In the genomic region with DNA sequence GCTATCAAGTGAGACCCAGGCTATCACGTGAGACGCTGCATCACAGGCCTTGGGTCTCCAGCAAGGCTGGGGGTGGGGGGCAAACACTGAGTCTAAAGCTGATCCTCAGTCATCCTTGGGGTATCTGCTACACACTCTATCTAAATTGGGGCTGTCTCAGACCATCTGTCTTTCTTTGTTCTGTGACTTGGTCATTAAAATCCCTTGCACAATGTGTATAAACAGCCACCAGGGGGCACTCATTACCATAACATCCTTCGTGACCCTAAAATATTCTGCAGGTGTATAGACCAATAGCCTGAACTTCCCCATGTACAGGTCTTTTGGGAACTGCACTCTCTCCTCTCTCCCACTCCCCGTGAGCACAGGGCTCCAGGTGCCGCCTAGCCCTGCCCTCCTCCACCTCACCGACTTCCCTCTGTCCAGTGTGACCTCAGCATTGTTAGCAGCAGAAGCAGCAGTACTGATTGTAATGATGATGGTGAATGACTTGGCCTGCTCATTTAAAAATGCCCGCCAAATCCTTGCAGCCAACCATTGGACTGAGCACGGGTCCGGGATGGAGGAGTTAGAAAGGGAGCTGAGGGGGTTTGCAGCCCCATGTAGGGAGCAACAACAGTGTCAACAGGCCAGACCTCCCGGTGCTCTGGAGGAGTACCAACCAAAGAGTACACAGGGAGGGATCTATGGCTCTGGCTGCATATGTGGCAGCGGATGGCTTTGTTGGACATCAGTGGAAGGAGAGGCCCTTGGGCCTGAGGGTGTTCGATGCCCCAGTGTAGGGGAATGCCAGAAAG, we compare ENCODE assay signal across 10 mouse cellular contexts. TPM values are rescaled to one million over a fixed set of nuclear protein-coding genes. Genes with fewer than 3 reads are reported as not detected.
A peak's percentile ranks its signal among the peaks of the same experiment; 100 is the strongest.
DNase-seq lines count a peak whose midpoint lies in the region; ATAC-seq lines count a peak whose summit lies in the region.
"Had no signal": no experiment of that assay in that cellular context is flagged by ENCODE, and none has a peak within 500 bp of the region (broad histone marks: within the 10 kb centered on the region; RNA-seq: fewer than 3 reads in every experiment).

No protein-coding gene starts in this region.

- DNase-seq in cerebellum, adult 11-12 months, result no peak
- DNase-seq in cerebellum, postnatal 10 days, result peak; percentile 82 to 89
- peak; percentile 46 to 69 for DNase-seq in frontal cortex, postnatal 36 days (ENCODE audit: low spot score in 2 of 2)
- DNase-seq in layer of hippocampus, postnatal 36 days, result peak; percentile 52 to 54
- peak; percentile 40 for DNase-seq in right cerebral cortex, postnatal 25 days

- 44% methylated on average over 12 of the region's 12 CpGs for WGBS in hindbrain, embryonic 16.5 days

- H3K4me2 ChIP-seq in hindbrain, embryonic 16.5 days (ENCODE audit: low read length), result peak overlapping the region; percentile 10

- no peak overlapping the region for H3K27ac ChIP-seq in hindbrain, embryonic 16.5 days (ENCODE audit: low read depth, low read length)

- no peak overlapping the region for H3K9ac ChIP-seq in hindbrain, embryonic 16.5 days (ENCODE audit: low read depth, low read length)

- H3K4me3 ChIP-seq in hindbrain, embryonic 16.5 days (ENCODE audit: low read length), result no peak overlapping the region
- peak overlapping the region; percentile 84 for H3K4me3 ChIP-seq in megakaryocyte, embryonic 14.5 days (replicated peaks)

- H3K4me1 ChIP-seq in hindbrain, embryonic 16.5 days (ENCODE audit: control insufficient read depth, insufficient read depth, low read depth, low read length), result no peaks in the 10 kb centered on the region
- H3K4me1 ChIP-seq in megakaryocyte, embryonic 14.5 days, result peaks cover 47% of the 10 kb centered on the region

- no peaks in the 10 kb centered on the region for H3K9me3 ChIP-seq in hindbrain, embryonic 16.5 days (ENCODE audit: control insufficient read depth, low read length)
- no peaks in the 10 kb centered on the region for H3K9me3 ChIP-seq in megakaryocyte, embryonic 14.5 days

- peak; percentile 53 for ATAC-seq in cerebellum, adult (ENCODE audit: insufficient number of reproducible peaks, low FRiP score, low TSS enrichment)
- peak; percentile 66; the same call in 1 of the 2 replicates for ATAC-seq in hindbrain, embryonic 16.5 days

- H3K27me3 ChIP-seq in hindbrain, embryonic 16.5 days (replicated peaks; ENCODE audit: control insufficient read depth, insufficient read depth, low read length), result no peaks in the 10 kb centered on the region
- H3K27me3 ChIP-seq in megakaryocyte, embryonic 14.5 days (replicated peaks), result no peaks in the 10 kb centered on the region

- H3K36me3 ChIP-seq in hindbrain, embryonic 16.5 days (ENCODE audit: control insufficient read depth, insufficient read depth, low read length), result no peaks in the 10 kb centered on the region
- no peaks in the 10 kb centered on the region for H3K36me3 ChIP-seq in megakaryocyte, embryonic 14.5 days (replicated peaks; ENCODE audit: low read length)
- H3K36me3 ChIP-seq: G1E had no signal

RNA-seq across cellular contexts. Expression of a gene that starts 28.1 kb away (rescaled TPM):
- not detected in 2 replicates for polyA plus RNA-seq in hindbrain, embryonic 16.5 days (2015; fragmentation: Nextera tagmentation; extraction: Ambion mirVana)
- not detected for total RNA-seq in layer of hippocampus, postnatal 36 days (2021)
- not detected in 2 replicates for polyA plus RNA-seq in megakaryocyte, embryonic 14.5 days (2012; ENCODE audit: insufficient read depth, low replicate concordance)
- total RNA-seq: layer of hippocampus, adult 18-20 months had no signal
- polyA plus RNA-seq: G1E had no signal

RNA-seq across cellular contexts. Expression of a gene that starts 28.1 kb away (rescaled TPM):
- polyA plus RNA-seq in hindbrain, embryonic 16.5 days (2015; fragmentation: Nextera tagmentation; extraction: Ambion mirVana), result not detected in 2 replicates
- total RNA-seq in layer of hippocampus, postnatal 36 days (2021), result not detected
- polyA plus RNA-seq in megakaryocyte, embryonic 14.5 days (2012; ENCODE audit: insufficient read depth, low replicate concordance), result not detected in 2 replicates
- total RNA-seq: G1E; layer of hippocampus, adult 18-20 months had no signal
- polyA plus RNA-seq: G1E had no signal

RNA-seq across cellular contexts. Expression of a gene that starts 33.2 kb away (rescaled TPM):
- not detected in 2 replicates for polyA plus RNA-seq in hindbrain, embryonic 16.5 days (2015; fragmentation: Nextera tagmentation; extraction: Ambion mirVana)
- not detected for total RNA-seq in layer of hippocampus, postnatal 36 days (2021)
- not detected in 2 replicates for polyA plus RNA-seq in megakaryocyte, embryonic 14.5 days (2012; ENCODE audit: insufficient read depth, low replicate concordance)
- total RNA-seq: layer of hippocampus, adult 18-20 months had no signal
- polyA plus RNA-seq: G1E had no signal

RNA-seq across cellular contexts. Expression of a gene that starts 36.7 kb away (rescaled TPM):
- 0.49 and 0.72 TPM in 2 replicates for polyA plus RNA-seq in hindbrain, embryonic 16.5 days (2015; fragmentation: Nextera tagmentation; extraction: Ambion mirVana)
- 1 to 10 TPM; 2.1 to 2.2 TPM for total RNA-seq in layer of hippocampus, postnatal 36 days (2021)
- polyA plus RNA-seq in megakaryocyte, embryonic 14.5 days (2012; ENCODE audit: insufficient read depth, low replicate concordance), result 0.43 TPM in 1 of 2 replicates, not detected in the other
- polyA plus RNA-seq: G1E had no signal
